Comparison of ENCODE assay signal across 29 mouse cellular contexts in genomic region chr11:4826152-4826778, GRCm38 (mm10). TPM values are rescaled to one million over a fixed set of nuclear protein-coding genes. Genes with fewer than 3 reads are reported as not detected.
DNase-seq lines count a peak whose midpoint lies in the region; ATAC-seq and TF ChIP-seq lines count a peak whose summit lies in the region.
"Had no signal": no experiment of that assay in that cellular context is flagged by ENCODE, and none has a peak within 500 bp of the region (broad histone marks: within the 10 kb centered on the region; RNA-seq: fewer than 3 reads in every experiment).

No protein-coding gene starts in this region.

- H3K79me2 ChIP-seq in C2C12 (ENCODE audit: control insufficient read depth, insufficient read depth), result peaks cover 61% of the 10 kb centered on the region

- WGBS in hindbrain, embryonic 14.5 days, result 96% methylated on average over 3 of the region's 3 CpGs

- H3K4me1 ChIP-seq in hindbrain, embryonic 14.5 days (replicated peaks; ENCODE audit: control insufficient read depth, insufficient read depth, low read length), result no peaks in the 10 kb centered on the region
- H3K4me1 ChIP-seq: hindbrain, embryonic 15.5 days; lung, embryonic 15.5 days; neural tube, embryonic 12.5 days had no signal

- H3K9ac ChIP-seq in hindbrain, embryonic 14.5 days, result no peak overlapping the region
- H3K9ac ChIP-seq: embryonic facial prominence, embryonic 12.5 days; forebrain, embryonic 15.5 days; heart, embryonic 13.5 days; hindbrain, embryonic 15.5 days; limb, embryonic 12.5 days; lung, embryonic 15.5 days; midbrain, embryonic 12.5 days; neural tube, embryonic 12.5 days had no signal

- peak; percentile 38; the same call in 1 of the 2 replicates for ATAC-seq in frontal cortex, adult (ENCODE audit: low TSS enrichment)
- no peak for ATAC-seq in hindbrain, embryonic 14.5 days (ENCODE audit: low FRiP score)
- ATAC-seq: forebrain, embryonic 15.5 days had no signal

- no peak overlapping the region for H3ac ChIP-seq in C2C12 (ENCODE audit: control insufficient read depth, insufficient read length, low read depth)

- H3K36me3 ChIP-seq in C2C12 (ENCODE audit: control insufficient read depth, insufficient read depth), result no peaks in the 10 kb centered on the region
- H3K36me3 ChIP-seq in hindbrain, embryonic 14.5 days (replicated peaks; ENCODE audit: control insufficient read depth, insufficient read depth), result no peaks in the 10 kb centered on the region
- H3K36me3 ChIP-seq: embryonic facial prominence, embryonic 12.5 days; forebrain, embryonic 15.5 days; heart, embryonic 13.5 days; hindbrain, embryonic 15.5 days; lung, embryonic 15.5 days; neural tube, embryonic 12.5 days had no signal

- TF ChIP-seq CTCF in C2C12 (IDR thresholded peaks at IDR 0.05; ENCODE audit: control insufficient read depth, insufficient read depth, insufficient read length), result no peak

- H3K27me3 ChIP-seq in C2C12 (ENCODE audit: control insufficient read depth, insufficient read depth, insufficient read length), result no peaks in the 10 kb centered on the region
- H3K27me3 ChIP-seq in hindbrain, embryonic 14.5 days (ENCODE audit: control insufficient read depth, insufficient read depth, low read length), result no peaks in the 10 kb centered on the region
- H3K27me3 ChIP-seq: embryonic facial prominence, embryonic 12.5 days; forebrain, embryonic 15.5 days; heart, embryonic 13.5 days; hindbrain, embryonic 15.5 days; limb, embryonic 12.5 days; lung, embryonic 15.5 days; megakaryocyte, embryonic 14.5 days; midbrain, embryonic 12.5 days; neural tube, embryonic 12.5 days had no signal

- H3K4me3 ChIP-seq in C2C12 (ENCODE audit: insufficient read depth, poor library complexity, severe bottlenecking), result no peak overlapping the region
- no peak overlapping the region for H3K4me3 ChIP-seq in hindbrain, embryonic 14.5 days (replicated peaks; ENCODE audit: low read length)
- H3K4me3 ChIP-seq: embryonic facial prominence, embryonic 12.5 days; forebrain, embryonic 10.5 days; forebrain, embryonic 15.5 days; heart, embryonic 13.5 days; hindbrain, embryonic 15.5 days; limb, embryonic 12.5 days; lung, embryonic 15.5 days; megakaryocyte, embryonic 14.5 days; midbrain, embryonic 12.5 days; myocyte; neural tube, embryonic 12.5 days had no signal

- no peak overlapping the region for H3K4me2 ChIP-seq in hindbrain, embryonic 14.5 days (replicated peaks)
- H3K4me2 ChIP-seq: embryonic facial prominence, embryonic 12.5 days; forebrain, embryonic 15.5 days; heart, embryonic 13.5 days; hindbrain, embryonic 15.5 days; limb, embryonic 12.5 days; lung, embryonic 15.5 days; midbrain, embryonic 12.5 days; neural tube, embryonic 12.5 days had no signal

- no peak for DNase-seq in frontal cortex, postnatal 14 days (ENCODE audit: low spot score in 2 of 2)
- DNase-seq in NIH3T3 (ENCODE audit: low read depth), result peak; percentile 47
- no peak for DNase-seq in hindbrain, embryonic 14.5 days (ENCODE audit: low spot score)
- no peak for DNase-seq in lung, postnatal 25 days (ENCODE audit: low spot score)
- no peak for DNase-seq in thymus, adult 18-20 months
- DNase-seq: adrenal gland, postnatal 10 days; B cell, adult 2 months; cerebellum, adult 11-12 months; cerebellum, adult 9-11 months; embryo, embryonic 11 days; heart, postnatal 10 days; kidney, adult 2 months; kidney, postnatal 36 days; layer of hippocampus, postnatal 36 days; lung, postnatal 36 days had no signal

- peaks cover 28% of the 10 kb centered on the region for H3K79me3 ChIP-seq in C2C12 (ENCODE audit: low read depth)

- H3K27ac ChIP-seq in hindbrain, embryonic 14.5 days, result no peak overlapping the region
- H3K27ac ChIP-seq: embryonic facial prominence, embryonic 12.5 days; forebrain, embryonic 10.5 days; forebrain, embryonic 15.5 days; heart, embryonic 13.5 days; hindbrain, embryonic 15.5 days; limb, embryonic 12.5 days; lung, embryonic 15.5 days; midbrain, embryonic 12.5 days; neural tube, embryonic 12.5 days had no signal

- H3K9me3 ChIP-seq in hindbrain, embryonic 14.5 days (ENCODE audit: control insufficient read depth, low read length), result no peaks in the 10 kb centered on the region
- H3K9me3 ChIP-seq: embryonic facial prominence, embryonic 12.5 days; forebrain, embryonic 10.5 days; forebrain, embryonic 15.5 days; G1E; heart, embryonic 13.5 days; hindbrain, embryonic 15.5 days; limb, embryonic 12.5 days; lung, embryonic 15.5 days; megakaryocyte, embryonic 14.5 days; midbrain, embryonic 12.5 days; neural tube, embryonic 12.5 days had no signal

TF ChIP-seq in C2C12, 6 proteins besides CTCF, POLR2A, EP300 and RAD21:
- TF ChIP-seq CEBPB (IDR thresholded peaks at IDR 0.05; ENCODE audit: low read depth) (no peak), FOSL1 (IDR thresholded peaks at IDR 0.05; ENCODE audit: insufficient read depth, low read length, poor library complexity, severe bottlenecking) (peak; percentile 75)

RNA-seq across cellular contexts. Expression of gene Nf2, which starts 23.1 kb away (rescaled TPM):
- polyA plus RNA-seq in C2C12 (2012; fragmentation: generic; extraction: Trizol), result 36.2 TPM
- 63.9 and 65.5 TPM in 2 replicates for polyA plus RNA-seq in hindbrain, embryonic 14.5 days (2014; fragmentation: Nextera tagmentation; extraction: Ambion mirVana)

RNA-seq across cellular contexts. Expression of gene Nipsnap1, which starts 47.5 kb away (rescaled TPM):
- polyA plus RNA-seq in C2C12 (2012; fragmentation: generic; extraction: Trizol), result 15.1 TPM
- polyA plus RNA-seq in hindbrain, embryonic 14.5 days (2014; fragmentation: Nextera tagmentation; extraction: Ambion mirVana), result 116 and 118 TPM in 2 replicates
